Mouse (Mus musculus) megakaryocyte, embryonic 14.5 days (primary cell): Measurements from ENCODE around the gene Cldn7.

ENCODE experiments used
- FLI1 ChIP-seq: IDR thresholded peaks from 2 replicates; pipeline ENCODE4 v1.6.1; 2012; ENCODE audit warnings: low read length, inconsistent platforms, mixed read lengths
- GATA1 ChIP-seq: IDR thresholded peaks from 3 replicates; pipeline ENCODE4 v1.6.1; 2012; ENCODE audit warnings: mixed read lengths, low read length, inconsistent platforms, borderline replicate concordance

DNA sequence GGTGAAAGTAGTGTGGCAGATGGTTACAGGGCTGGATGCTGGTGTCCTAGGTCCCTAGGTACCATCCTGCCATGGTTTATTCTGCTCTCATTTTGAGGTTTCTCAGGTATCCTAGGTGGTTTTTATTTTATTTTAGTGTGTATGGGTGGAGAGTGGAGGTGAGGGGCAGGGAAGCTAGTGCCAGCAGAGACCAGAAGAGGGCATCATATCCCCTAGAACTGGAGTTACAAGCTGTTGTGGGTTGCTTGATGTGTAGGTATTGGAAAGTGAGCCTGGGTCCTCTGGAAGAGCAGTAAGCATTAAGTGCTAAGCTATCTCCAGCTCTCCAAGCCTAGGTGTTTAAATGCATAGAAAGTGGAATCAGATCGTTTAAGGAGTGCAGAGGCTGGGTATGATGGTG lies 12.3 kb upstream of the Cldn7 start:
- TF ChIP-seq GATA1: no peak
- no peak for TF ChIP-seq FLI1
